Mouse (Mus musculus): ENCODE measurements at regions not wholly inside any gene's neighbourhood (a gene's known extent, or its start where the extent isn't known, plus 50 kb on each side); places are given as distances from the start of the nearest gene placed in this dataset.
A peak's percentile ranks its signal among the peaks of the same experiment; 100 is the strongest.

DNA sequence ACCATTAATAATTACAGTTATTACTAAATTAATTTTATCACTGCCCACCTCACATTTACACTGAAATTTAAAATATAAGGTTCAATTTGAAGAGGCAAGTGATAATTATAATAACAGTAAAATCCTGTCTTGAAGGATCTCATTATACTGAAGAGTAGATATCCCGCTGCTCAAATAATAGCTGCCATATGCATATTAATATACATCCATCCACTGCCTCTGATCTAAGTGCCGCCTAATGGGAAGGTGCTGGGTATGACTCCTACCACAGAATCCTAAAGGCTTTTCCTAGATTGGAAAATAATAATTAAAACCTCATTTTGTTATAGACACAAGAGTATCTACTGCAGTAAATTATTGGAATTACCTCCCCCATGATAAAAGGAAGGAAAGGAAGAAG is 307.5 kb upstream of the Prkcq start:
- ATAC-seq (ENCODE audit: low FRiP score, low TSS enrichment), result no peak
- no peak overlapping the region for H3K9ac ChIP-seq (ENCODE audit: low read depth, low read length)
- no peak overlapping the region for H3K4me2 ChIP-seq (replicated peaks; ENCODE audit: low read depth, low read length)
- H3K9me3 ChIP-seq (ENCODE audit: control insufficient read depth, low read length), result no peaks in the 10 kb centered on the region
- H3K27me3 ChIP-seq (ENCODE audit: control insufficient read depth, insufficient read depth, low read length), result no peaks in the 10 kb centered on the region
- no peak overlapping the region for H3K4me3 ChIP-seq (ENCODE audit: low read length)
- no peaks in the 10 kb centered on the region for H3K4me1 ChIP-seq (ENCODE audit: control insufficient read depth, insufficient read depth, low read length)
- no peak overlapping the region for H3K27ac ChIP-seq (ENCODE audit: low read depth, low read length)
- WGBS, result 91% methylated on average over 2 of the region's 2 CpGs
- no peaks in the 10 kb centered on the region for H3K36me3 ChIP-seq (ENCODE audit: control insufficient read depth, insufficient read depth, low read length)

- H3K4me1 ChIP-seq (ENCODE audit: control insufficient read depth, insufficient read depth, low read length), result no peaks in the 10 kb centered on the region
- H3K36me3 ChIP-seq (ENCODE audit: control insufficient read depth, insufficient read depth, low read length), result no peaks in the 10 kb centered on the region
- H3K4me3 ChIP-seq (ENCODE audit: low read length), result no peak overlapping the region
- 90% methylated on average over 4 of the region's 4 CpGs for WGBS
- no peak overlapping the region for H3K9ac ChIP-seq (ENCODE audit: low read depth, low read length)
- no peak for ATAC-seq (ENCODE audit: low FRiP score, low TSS enrichment)
- no peaks in the 10 kb centered on the region for H3K27me3 ChIP-seq (ENCODE audit: control insufficient read depth, insufficient read depth, low read length)
- H3K4me2 ChIP-seq (replicated peaks; ENCODE audit: low read depth, low read length), result no peak overlapping the region
- no peaks in the 10 kb centered on the region for H3K9me3 ChIP-seq (ENCODE audit: control insufficient read depth, low read length)
- H3K27ac ChIP-seq (ENCODE audit: low read depth, low read length), result no peak overlapping the region
Measured at GRCm38 (mm10) chr2:10874303-10874702, 297.6 kb upstream of the Prkcq start.

DNA sequence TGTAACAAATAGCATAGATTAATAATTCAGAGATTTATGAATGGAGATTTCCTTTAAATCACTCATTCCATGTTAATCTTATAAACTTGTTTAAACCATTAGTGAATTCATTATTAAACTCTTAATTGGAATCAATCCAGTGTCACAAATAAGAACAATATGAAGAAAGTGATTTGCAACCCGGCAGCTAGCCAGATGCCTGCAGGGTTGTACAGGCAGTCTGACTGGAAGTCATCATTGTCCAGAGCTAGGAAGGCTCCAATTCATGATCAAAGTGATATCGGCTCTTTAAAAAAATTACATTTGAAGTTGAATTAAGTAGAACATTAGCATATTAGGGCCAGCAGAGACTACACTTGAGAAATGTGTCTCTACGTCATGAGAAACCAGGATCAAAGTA is 270.0 kb upstream of the Prkcq start:
- no peak overlapping the region for H3K27ac ChIP-seq (ENCODE audit: low read depth, low read length)
- H3K27me3 ChIP-seq (ENCODE audit: control insufficient read depth, insufficient read depth, low read length), result no peaks in the 10 kb centered on the region
- WGBS, result 88% methylated on average over 3 of the region's 3 CpGs
- H3K4me1 ChIP-seq (ENCODE audit: control insufficient read depth, insufficient read depth, low read length), result no peaks in the 10 kb centered on the region
- no peak overlapping the region for H3K9ac ChIP-seq (ENCODE audit: low read depth, low read length)
- H3K4me2 ChIP-seq (replicated peaks; ENCODE audit: low read depth, low read length), result no peak overlapping the region
- H3K9me3 ChIP-seq (ENCODE audit: control insufficient read depth, low read length), result no peaks in the 10 kb centered on the region
- ATAC-seq (ENCODE audit: low FRiP score, low TSS enrichment), result no peak
- no peaks in the 10 kb centered on the region for H3K36me3 ChIP-seq (ENCODE audit: control insufficient read depth, insufficient read depth, low read length)
- no peak overlapping the region for H3K4me3 ChIP-seq (ENCODE audit: low read length)

DNA sequence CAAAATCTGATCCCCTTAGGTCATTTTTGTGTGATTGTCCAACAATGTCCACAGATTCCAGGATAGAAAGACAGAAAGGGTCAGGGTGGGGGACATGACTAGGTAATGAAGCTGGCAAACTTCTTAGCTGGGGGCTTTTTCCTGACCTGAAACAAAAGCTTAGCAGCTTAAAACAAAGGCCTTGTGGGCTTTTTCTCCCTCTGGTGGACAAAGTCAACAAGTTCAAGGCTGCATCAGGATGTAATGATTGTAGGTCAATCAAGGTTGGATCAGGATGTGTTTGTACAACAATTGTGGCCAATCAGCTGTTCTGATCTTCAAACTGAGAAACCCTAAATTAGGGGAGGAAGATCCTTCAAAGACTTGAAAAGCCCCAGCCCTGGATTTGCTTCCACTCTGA is 252.0 kb upstream of the Prkcq start:
- Histone ChIP-seq H3K36me3 (ENCODE audit: control insufficient read depth, insufficient read depth, low read length) (no peaks in the 10 kb centered on the region), H3K9me3 (ENCODE audit: control insufficient read depth, low read length) (no peaks in the 10 kb centered on the region), H3K27me3 (ENCODE audit: control insufficient read depth, insufficient read depth, low read length) (no peaks in the 10 kb centered on the region), H3K4me1 (ENCODE audit: control insufficient read depth, insufficient read depth, low read length) (0 out of 2 replicates have a peak, but pooled peaks cover 4% of the 10 kb centered on the region), H3K27ac (ENCODE audit: low read depth, low read length) (no peak overlapping the region), H3K9ac (ENCODE audit: low read depth, low read length) (no peak overlapping the region), H3K4me2 (replicated peaks; ENCODE audit: low read depth, low read length) (no peak overlapping the region), H3K4me3 (ENCODE audit: low read length) (no peak overlapping the region)
- no peak for ATAC-seq (ENCODE audit: low FRiP score, low TSS enrichment)

GRCm38 (mm10) chr2:10920686-10921485 is 251.0 kb upstream of the Prkcq start:
- WGBS, result 53% methylated on average over 8 of the region's 8 CpGs
- Histone ChIP-seq H3K36me3 (ENCODE audit: control insufficient read depth, insufficient read depth, low read length) (no peaks in the 10 kb centered on the region), H3K27ac (ENCODE audit: low read depth, low read length) (no peak overlapping the region), H3K9ac (ENCODE audit: low read depth, low read length) (no peak overlapping the region), H3K4me1 (ENCODE audit: control insufficient read depth, insufficient read depth, low read length) (0 out of 2 replicates have a peak, but pooled peaks cover 4% of the 10 kb centered on the region), H3K4me2 (replicated peaks; ENCODE audit: low read depth, low read length) (no peak overlapping the region), H3K9me3 (ENCODE audit: control insufficient read depth, low read length) (no peaks in the 10 kb centered on the region), H3K4me3 (ENCODE audit: low read length) (no peak overlapping the region), H3K27me3 (ENCODE audit: control insufficient read depth, insufficient read depth, low read length) (no peaks in the 10 kb centered on the region)
- ATAC-seq (ENCODE audit: low FRiP score, low TSS enrichment), result peak; percentile 24; the same call in 1 of the 2 replicates

DNA sequence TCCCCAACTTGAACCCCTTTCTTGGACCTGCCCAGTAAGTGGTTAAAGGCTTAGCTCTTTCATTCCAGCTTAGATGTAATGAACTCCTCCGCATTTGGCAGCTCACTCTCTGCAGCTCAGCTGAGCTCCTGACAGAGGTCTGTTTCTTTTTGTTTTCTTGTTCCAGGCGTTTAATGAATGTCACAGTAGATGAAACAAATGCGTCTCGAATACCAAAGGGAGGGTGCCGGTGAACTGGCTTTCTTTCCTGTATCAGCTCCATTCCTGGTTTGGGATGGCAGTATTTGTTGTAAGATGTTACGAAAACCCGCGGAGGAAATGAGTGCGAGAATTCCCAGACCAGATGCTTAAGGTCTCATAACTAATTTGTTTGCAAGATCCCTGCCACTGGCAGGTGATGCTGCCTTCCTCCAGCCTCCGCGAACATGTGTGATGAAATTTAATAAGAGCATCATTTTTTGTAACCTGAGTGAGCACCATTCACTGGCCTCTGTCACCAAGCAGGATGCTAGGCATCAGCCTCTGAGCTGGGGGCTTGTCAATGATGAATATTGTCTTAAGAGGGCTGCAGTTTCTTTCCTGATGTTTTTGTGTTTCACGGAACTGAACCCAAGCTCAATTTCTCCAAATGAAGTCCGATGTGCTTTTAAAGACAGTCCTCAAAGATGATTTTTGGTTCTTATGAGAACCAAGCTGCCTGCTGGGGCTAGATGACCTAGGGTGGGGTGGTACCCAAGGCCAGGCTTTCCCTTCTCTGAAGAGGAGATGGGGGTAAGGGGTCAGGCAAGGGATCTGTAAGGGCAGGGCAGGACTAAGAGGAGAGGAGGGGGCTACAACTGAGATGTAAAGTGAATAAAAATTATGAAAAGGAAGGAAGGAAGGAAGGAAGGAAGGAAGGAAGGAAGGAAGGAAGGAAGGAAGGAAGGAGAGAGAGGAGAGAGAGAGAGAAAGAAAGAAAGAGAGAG is 250.1 kb upstream of the Prkcq start:
- 27% methylated on average over 13 of the region's 13 CpGs for WGBS
- Histone ChIP-seq H3K36me3 (ENCODE audit: control insufficient read depth, insufficient read depth, low read length) (no peaks in the 10 kb centered on the region), H3K9me3 (ENCODE audit: control insufficient read depth, low read length) (no peaks in the 10 kb centered on the region), H3K27me3 (ENCODE audit: control insufficient read depth, insufficient read depth, low read length) (no peaks in the 10 kb centered on the region), H3K4me3 (ENCODE audit: low read length) (no peak overlapping the region), H3K9ac (ENCODE audit: low read depth, low read length) (no peak overlapping the region), H3K27ac (ENCODE audit: low read depth, low read length) (no peak overlapping the region), H3K4me2 (replicated peaks; ENCODE audit: low read depth, low read length) (0 out of 2 replicates have a peak overlapping the region, but pooled peaks have one; percentile 1), H3K4me1 (ENCODE audit: control insufficient read depth, insufficient read depth, low read length) (0 out of 2 replicates have a peak, but pooled peaks cover 4% of the 10 kb centered on the region)
- peak; percentile 68; the same call in 1 of the 2 replicates for ATAC-seq (ENCODE audit: low FRiP score, low TSS enrichment)

DNA sequence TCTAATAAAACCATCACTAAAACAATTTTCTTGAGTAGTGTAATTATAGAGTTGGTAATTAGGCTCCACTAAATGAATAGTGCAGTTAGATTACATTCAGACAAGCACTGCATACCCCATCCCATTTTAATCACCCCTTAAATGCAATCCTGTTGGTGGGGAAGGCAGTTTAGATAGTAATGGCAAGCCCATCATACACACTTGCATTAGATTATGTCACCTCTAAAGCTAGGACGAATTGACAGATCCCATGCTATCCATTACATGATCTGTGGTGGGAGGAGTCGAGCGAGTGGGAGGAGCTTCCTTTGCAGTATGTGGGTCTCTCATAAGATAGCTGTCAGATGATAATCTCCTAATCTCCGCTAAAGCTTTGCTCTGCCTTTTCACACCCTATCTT is 247.9 kb upstream of the Prkcq start:
- 77% methylated on average over 4 of the region's 4 CpGs for WGBS
- ATAC-seq (ENCODE audit: low FRiP score, low TSS enrichment), result no peak

GRCm38 (mm10) chr2:10925361-10925760 is 246.5 kb upstream of the Prkcq start:
- H3K4me1 ChIP-seq (ENCODE audit: control insufficient read depth, insufficient read depth, low read length), result 0 out of 2 replicates have a peak, but pooled peaks cover 4% of the 10 kb centered on the region
- H3K27ac ChIP-seq (ENCODE audit: low read depth, low read length), result no peak overlapping the region
- H3K4me2 ChIP-seq (replicated peaks; ENCODE audit: low read depth, low read length), result no peak overlapping the region
- H3K36me3 ChIP-seq (ENCODE audit: control insufficient read depth, insufficient read depth, low read length), result no peaks in the 10 kb centered on the region
- H3K9me3 ChIP-seq (ENCODE audit: control insufficient read depth, low read length), result no peaks in the 10 kb centered on the region
- no peak for ATAC-seq (ENCODE audit: low FRiP score, low TSS enrichment)
- no peak overlapping the region for H3K4me3 ChIP-seq (ENCODE audit: low read length)
- no peak overlapping the region for H3K9ac ChIP-seq (ENCODE audit: low read depth, low read length)
- 54% methylated on average over 7 of the region's 7 CpGs for WGBS
- no peaks in the 10 kb centered on the region for H3K27me3 ChIP-seq (ENCODE audit: control insufficient read depth, insufficient read depth, low read length)

More for the DNA sequence above, 247.9 kb upstream of the Prkcq start:
- Histone ChIP-seq H3K4me1 (ENCODE audit: control insufficient read depth, insufficient read depth, low read length) (0 out of 2 replicates have a peak, but pooled peaks cover 4% of the 10 kb centered on the region), H3K27ac (ENCODE audit: low read depth, low read length) (no peak overlapping the region), H3K27me3 (ENCODE audit: control insufficient read depth, insufficient read depth, low read length) (no peaks in the 10 kb centered on the region), H3K36me3 (ENCODE audit: control insufficient read depth, insufficient read depth, low read length) (no peaks in the 10 kb centered on the region), H3K4me2 (replicated peaks; ENCODE audit: low read depth, low read length) (no peak overlapping the region), H3K4me3 (ENCODE audit: low read length) (no peak overlapping the region), H3K9me3 (ENCODE audit: control insufficient read depth, low read length) (no peaks in the 10 kb centered on the region), H3K9ac (ENCODE audit: low read depth, low read length) (no peak overlapping the region)

GRCm38 (mm10) chr2:10937405-10937804 is 234.5 kb upstream of the Prkcq start:
- H3K9ac ChIP-seq (ENCODE audit: low read depth, low read length), result no peak overlapping the region
- no peaks in the 10 kb centered on the region for H3K27me3 ChIP-seq (ENCODE audit: control insufficient read depth, insufficient read depth, low read length)
- no peak overlapping the region for H3K27ac ChIP-seq (ENCODE audit: low read depth, low read length)
- H3K9me3 ChIP-seq (ENCODE audit: control insufficient read depth, low read length), result no peaks in the 10 kb centered on the region
- no peak overlapping the region for H3K4me3 ChIP-seq (ENCODE audit: low read length)
- no peak for ATAC-seq (ENCODE audit: low FRiP score, low TSS enrichment)
- H3K4me2 ChIP-seq (replicated peaks; ENCODE audit: low read depth, low read length), result no peak overlapping the region
- no peaks in the 10 kb centered on the region for H3K36me3 ChIP-seq (ENCODE audit: control insufficient read depth, insufficient read depth, low read length)
- WGBS, result 42% methylated on average over 1 of the region's 1 CpGs
- no peaks in the 10 kb centered on the region for H3K4me1 ChIP-seq (ENCODE audit: control insufficient read depth, insufficient read depth, low read length)

Measured in kidney, embryonic 14.5 days (tissue).